In genomic region chr7:44893197-44893596, GRCm38 (mm10) we compare ENCODE assay signal across 8 mouse cellular contexts. TPM values are rescaled to one million over a fixed set of nuclear protein-coding genes. Genes with fewer than 3 reads are reported as not detected.
A peak's percentile ranks its signal among the peaks of the same experiment; 100 is the strongest.
DNase-seq lines count a peak whose midpoint lies in the region; ATAC-seq lines count a peak whose summit lies in the region.

No protein-coding gene starts in this region.

- H3K27me3 ChIP-seq in liver, embryonic 11.5 days (replicated peaks; ENCODE audit: control insufficient read depth, insufficient read depth, low read length) = no peaks in the 10 kb centered on the region
- H3K27me3 ChIP-seq in embryonic facial prominence, embryonic 12.5 days = no peaks in the 10 kb centered on the region
- H3K27me3 ChIP-seq in intestine, embryonic 14.5 days (replicated peaks; ENCODE audit: control insufficient read depth, insufficient read depth, low read length) = no peaks in the 10 kb centered on the region
- no peaks in the 10 kb centered on the region for H3K27me3 ChIP-seq in neural tube, embryonic 13.5 days

- peaks cover 35% of the 10 kb centered on the region for H3K4me1 ChIP-seq in liver, embryonic 11.5 days (replicated peaks; ENCODE audit: control insufficient read depth, insufficient read depth, low read length)
- peaks cover 39% of the 10 kb centered on the region for H3K4me1 ChIP-seq in embryonic facial prominence, embryonic 12.5 days
- peaks cover 29% of the 10 kb centered on the region for H3K4me1 ChIP-seq in intestine, embryonic 14.5 days (replicated peaks; ENCODE audit: control insufficient read depth, insufficient read depth, low read length)
- peaks cover 74% of the 10 kb centered on the region for H3K4me1 ChIP-seq in neural tube, embryonic 13.5 days (replicated peaks)

- 33% methylated on average over 8 of the region's 8 CpGs for WGBS in liver, embryonic 11.5 days
- WGBS in embryonic facial prominence, embryonic 12.5 days = 29% methylated on average over 8 of the region's 8 CpGs
- WGBS in intestine, embryonic 14.5 days = 24% methylated on average over 8 of the region's 8 CpGs
- WGBS in neural tube, embryonic 13.5 days = 11% methylated on average over 8 of the region's 8 CpGs

- peak overlapping the region; percentile 30 for H3K27ac ChIP-seq in liver, embryonic 11.5 days (ENCODE audit: low read depth, low read length)
- H3K27ac ChIP-seq in embryonic facial prominence, embryonic 12.5 days = peak overlapping the region; percentile 94
- peak overlapping the region; percentile 99 for H3K27ac ChIP-seq in intestine, embryonic 14.5 days (ENCODE audit: low read depth)
- peak overlapping the region; percentile 98 for H3K27ac ChIP-seq in neural tube, embryonic 13.5 days (replicated peaks)

- ATAC-seq in liver, embryonic 11.5 days (replicated peaks; ENCODE audit: low FRiP score) = no peak
- ATAC-seq in embryonic facial prominence, embryonic 12.5 days (ENCODE audit: insufficient number of reproducible peaks, insufficient read depth, low FRiP score, low TSS enrichment) = no peak
- ATAC-seq in intestine, embryonic 14.5 days (replicated peaks; ENCODE audit: low FRiP score, low TSS enrichment, low read depth) = no peak
- no peak for ATAC-seq in neural tube, embryonic 13.5 days (ENCODE audit: low read depth)

- no peaks in the 10 kb centered on the region; the same call in 1 of the 2 replicates for H3K36me3 ChIP-seq in liver, embryonic 11.5 days (ENCODE audit: control insufficient read depth, insufficient read depth, low read length)
- H3K36me3 ChIP-seq in embryonic facial prominence, embryonic 12.5 days = peaks cover 25% of the 10 kb centered on the region
- H3K36me3 ChIP-seq in intestine, embryonic 14.5 days (ENCODE audit: control insufficient read depth, insufficient read depth, low read length) = peaks cover 18% of the 10 kb centered on the region
- peaks cover 23% of the 10 kb centered on the region for H3K36me3 ChIP-seq in neural tube, embryonic 13.5 days

- no peak for DNase-seq in liver, embryonic 11.5 days (ENCODE audit: low spot score)
- DNase-seq in liver = no peak
- no peak for DNase-seq in intestine, embryonic 14.5 days (ENCODE audit: low spot score)
- DNase-seq in layer of hippocampus, adult 9-10 months (ENCODE audit: low spot score) = no peak
- DNase-seq in cerebellum, adult 11-12 months = no peak
- no peak for DNase-seq in adrenal gland, adult 8-10 months

- H3K9me3 ChIP-seq in liver, embryonic 11.5 days (ENCODE audit: control insufficient read depth, low read length) = no peaks in the 10 kb centered on the region
- no peaks in the 10 kb centered on the region for H3K9me3 ChIP-seq in embryonic facial prominence, embryonic 12.5 days
- H3K9me3 ChIP-seq in intestine, embryonic 14.5 days (ENCODE audit: control insufficient read depth, low read length) = no peaks in the 10 kb centered on the region
- H3K9me3 ChIP-seq in neural tube, embryonic 13.5 days = no peaks in the 10 kb centered on the region

- H3K4me3 ChIP-seq in liver, embryonic 11.5 days (ENCODE audit: low read depth, low read length) = peak overlapping the region; percentile 79; the same call in 1 of the 2 replicates
- peak overlapping the region; percentile 22; the same call in 1 of the 2 replicates for H3K4me3 ChIP-seq in embryonic facial prominence, embryonic 12.5 days
- H3K4me3 ChIP-seq in intestine, embryonic 14.5 days (ENCODE audit: low read depth, low read length) = peak overlapping the region; percentile 91
- H3K4me3 ChIP-seq in neural tube, embryonic 13.5 days = peak overlapping the region; percentile 93

- H3K9ac ChIP-seq in liver, embryonic 11.5 days (ENCODE audit: low read depth, low read length) = 0 out of 2 replicates have a peak overlapping the region, but pooled peaks have one; percentile 10
- peak overlapping the region; percentile 24; the same call in 1 of the 2 replicates for H3K9ac ChIP-seq in embryonic facial prominence, embryonic 12.5 days
- peak overlapping the region; percentile 37; the same call in 1 of the 2 replicates for H3K9ac ChIP-seq in intestine, embryonic 14.5 days (ENCODE audit: low read length)
- peak overlapping the region; percentile 34; the same call in 1 of the 2 replicates for H3K9ac ChIP-seq in neural tube, embryonic 13.5 days

- peak overlapping the region; percentile 95 for H3K4me2 ChIP-seq in liver, embryonic 11.5 days
- H3K4me2 ChIP-seq in embryonic facial prominence, embryonic 12.5 days (replicated peaks) = peak overlapping the region; percentile 46
- H3K4me2 ChIP-seq in intestine, embryonic 14.5 days (ENCODE audit: low read length) = peak overlapping the region; percentile 90
- H3K4me2 ChIP-seq in neural tube, embryonic 13.5 days = peak overlapping the region; percentile 54

RNA-seq across cellular contexts. Expression of gene Med25, which starts 0.7 kb away (rescaled TPM):
- 66.8 and 72.5 TPM in 2 replicates for polyA plus RNA-seq in liver, embryonic 11.5 days (2014; fragmentation: Nextera tagmentation; extraction: Ambion mirVana)
- 113 and 123 TPM in 2 replicates for polyA plus RNA-seq in embryonic facial prominence, embryonic 12.5 days (2016; fragmentation: Nextera tagmentation; extraction: Ambion mirVana)
- 66.2 and 75.8 TPM in 2 replicates for polyA plus RNA-seq in intestine, embryonic 14.5 days (2014; fragmentation: Nextera tagmentation; extraction: Ambion mirVana)
- polyA plus RNA-seq in neural tube, embryonic 13.5 days (2015; fragmentation: Nextera tagmentation; extraction: Ambion mirVana) = 134 and 138 TPM in 2 replicates
- total RNA-seq in adrenal gland, adult 8-10 months (2022) = 100 to 1,000 TPM in 2 of 4 experiments, 10 to 100 TPM in 2; 85.0 to 118 (median 96.5) TPM

RNA-seq across cellular contexts. Expression of gene Fuz, which starts 2.7 kb away (rescaled TPM):
- polyA plus RNA-seq in liver, embryonic 11.5 days (2014; fragmentation: Nextera tagmentation; extraction: Ambion mirVana) = 15.5 and 17.6 TPM in 2 replicates
- polyA plus RNA-seq in embryonic facial prominence, embryonic 12.5 days (2016; fragmentation: Nextera tagmentation; extraction: Ambion mirVana) = 22.4 and 23.3 TPM in 2 replicates
- polyA plus RNA-seq in intestine, embryonic 14.5 days (2014; fragmentation: Nextera tagmentation; extraction: Ambion mirVana) = 17.8 and 19.7 TPM in 2 replicates
- 14.9 and 17.9 TPM in 2 replicates for polyA plus RNA-seq in neural tube, embryonic 13.5 days (2015; fragmentation: Nextera tagmentation; extraction: Ambion mirVana)
- 10 to 100 TPM; 27.2 to 46.8 (median 38.4) TPM for total RNA-seq in adrenal gland, adult 8-10 months (2022)

RNA-seq across cellular contexts. Expression of gene Ptov1, which starts 23.6 kb away (rescaled TPM):
- 162 and 164 TPM in 2 replicates for polyA plus RNA-seq in liver, embryonic 11.5 days (2014; fragmentation: Nextera tagmentation; extraction: Ambion mirVana)
- polyA plus RNA-seq in embryonic facial prominence, embryonic 12.5 days (2016; fragmentation: Nextera tagmentation; extraction: Ambion mirVana) = 696 and 750 TPM in 2 replicates
- polyA plus RNA-seq in intestine, embryonic 14.5 days (2014; fragmentation: Nextera tagmentation; extraction: Ambion mirVana) = 318 and 338 TPM in 2 replicates
- polyA plus RNA-seq in neural tube, embryonic 13.5 days (2015; fragmentation: Nextera tagmentation; extraction: Ambion mirVana) = 471 and 515 TPM in 2 replicates
- total RNA-seq in adrenal gland, adult 8-10 months (2022) = 100 to 1,000 TPM; 273 to 304 (median 292) TPM

RNA-seq across cellular contexts. Expression of gene Ap2a1, which starts 36.1 kb away (rescaled TPM):
- 100 and 111 TPM in 2 replicates for polyA plus RNA-seq in liver, embryonic 11.5 days (2014; fragmentation: Nextera tagmentation; extraction: Ambion mirVana)
- polyA plus RNA-seq in embryonic facial prominence, embryonic 12.5 days (2016; fragmentation: Nextera tagmentation; extraction: Ambion mirVana) = 76.3 and 84.7 TPM in 2 replicates
- polyA plus RNA-seq in intestine, embryonic 14.5 days (2014; fragmentation: Nextera tagmentation; extraction: Ambion mirVana) = 62.9 and 68.3 TPM in 2 replicates
- 115 and 116 TPM in 2 replicates for polyA plus RNA-seq in neural tube, embryonic 13.5 days (2015; fragmentation: Nextera tagmentation; extraction: Ambion mirVana)
- total RNA-seq in adrenal gland, adult 8-10 months (2022) = 100 to 1,000 TPM in 3 of 4 experiments, 10 to 100 TPM in 1; 99.8 to 139 (median 118) TPM

RNA-seq across cellular contexts. Expression of gene Pnkp, which starts 36.3 kb away (rescaled TPM):
- 30.9 and 32.5 TPM in 2 replicates for polyA plus RNA-seq in liver, embryonic 11.5 days (2014; fragmentation: Nextera tagmentation; extraction: Ambion mirVana)
- polyA plus RNA-seq in embryonic facial prominence, embryonic 12.5 days (2016; fragmentation: Nextera tagmentation; extraction: Ambion mirVana) = 29.0 and 30.4 TPM in 2 replicates
- 26.4 and 29.7 TPM in 2 replicates for polyA plus RNA-seq in intestine, embryonic 14.5 days (2014; fragmentation: Nextera tagmentation; extraction: Ambion mirVana)
- 30.2 and 31.6 TPM in 2 replicates for polyA plus RNA-seq in neural tube, embryonic 13.5 days (2015; fragmentation: Nextera tagmentation; extraction: Ambion mirVana)
- 10 to 100 TPM; 46.6 to 56.6 (median 53.6) TPM for total RNA-seq in adrenal gland, adult 8-10 months (2022)

Comparison
In these comparisons a context has a peak if more than half of its experiments do, and no peak if none do; other contexts are left out.
1. H3K27ac ChIP-seq: peak in every context shown above with its lines; median percentile 99 in intestine, embryonic 14.5 days; 98 in neural tube, embryonic 13.5 days; 94 in embryonic facial prominence, embryonic 12.5 days; 30 in liver, embryonic 11.5 days.
2. H3K4me3 ChIP-seq: peak in every context shown above with its lines; median percentile 93 in neural tube, embryonic 13.5 days; 91 in intestine, embryonic 14.5 days; 79 in liver, embryonic 11.5 days; 22 in embryonic facial prominence, embryonic 12.5 days.